Mouse (Mus musculus) ES-CJ7 (cell line): ENCODE results near the gene Hcfc1r1.

Experiments
- DNase-seq: peaks from one replicate; pipeline ENCODE4 v3.0.0; 2011; ENCODE audit warnings: low read depth, low spot score

Gene Hcfc1r1

DNA sequence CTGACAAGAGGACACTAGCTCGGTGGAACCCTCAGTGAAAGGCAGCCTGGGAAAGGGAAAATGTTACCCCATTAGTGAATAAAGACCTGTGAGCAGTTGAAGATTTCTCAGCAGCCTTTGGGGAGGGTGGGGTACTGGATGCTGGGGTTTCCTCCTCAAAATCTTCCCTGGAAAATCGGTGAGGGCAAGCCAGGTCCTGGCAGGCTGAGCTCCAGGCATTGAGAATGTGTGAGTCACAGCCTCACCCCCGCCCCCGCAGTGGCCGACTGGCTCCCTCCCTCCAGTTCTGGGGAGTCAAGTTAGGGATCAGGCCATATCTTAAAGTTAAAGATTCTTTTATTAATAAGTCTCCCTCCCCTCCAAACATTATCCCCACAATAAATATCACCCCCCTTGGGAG, 1.7 kb downstream of the Hcfc1r1 start:
- no peak for DNase-seq

- DNase-seq, result peak; percentile 58
Measured at GRCm38 (mm10) chr17:23675564-23676281, 2.3 kb downstream of the Hcfc1r1 start.

DNA sequence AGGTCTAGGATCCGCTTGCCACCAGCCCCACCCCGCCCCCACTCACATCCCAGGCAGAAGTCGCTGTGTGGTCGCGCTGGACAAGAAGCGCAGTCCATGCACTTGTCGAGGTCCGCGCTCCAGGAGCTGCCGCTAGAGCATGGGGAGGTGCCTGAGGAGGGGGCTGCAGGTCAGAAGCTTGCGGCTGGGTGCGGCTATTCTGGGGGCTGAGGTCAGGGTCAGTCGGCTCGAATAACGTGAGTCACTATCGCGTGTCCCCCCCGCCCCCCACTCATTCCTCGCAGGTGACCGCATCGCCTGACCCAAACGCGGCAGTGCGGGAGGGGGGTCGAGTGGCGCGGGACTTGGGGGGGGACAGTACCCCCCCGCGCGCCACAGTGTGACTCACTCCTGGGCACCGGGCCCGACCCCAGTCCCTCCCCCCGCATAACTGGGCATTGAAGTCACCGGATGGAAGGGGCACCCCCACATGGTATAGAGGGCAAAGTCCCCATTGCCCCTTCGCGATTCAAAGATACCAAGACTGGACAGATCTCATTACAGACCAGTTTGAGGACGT, 3.2 kb downstream of the Hcfc1r1 start:
- no peak for DNase-seq

DNA sequence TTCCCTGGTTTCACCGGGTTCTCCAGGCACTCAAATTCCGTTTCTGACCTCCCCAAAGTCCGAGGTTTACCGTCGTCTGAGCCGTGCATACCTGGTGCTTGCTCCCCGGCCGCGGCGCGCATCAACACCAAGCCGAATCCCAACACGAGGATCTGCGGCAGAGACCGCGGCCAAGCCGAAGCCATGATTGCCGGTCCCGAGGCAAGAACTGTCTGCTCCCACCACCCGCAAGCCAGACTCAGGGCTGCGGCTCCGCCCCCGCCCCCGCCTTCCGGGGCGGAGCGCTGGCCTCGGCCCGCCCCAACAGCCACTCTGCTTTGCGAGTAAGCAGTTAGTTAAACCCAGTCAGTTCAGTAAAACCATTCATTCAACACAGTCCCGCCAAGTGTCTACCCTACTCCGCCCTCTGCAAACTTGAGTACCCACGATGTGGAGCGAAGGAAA, 3.9 kb downstream of the Hcfc1r1 start, which contains the start of gene Tnfrsf12a:
TSS of gene Tnfrsf12a (minus strand) at position 233 of the 444 bp plus-strand sequence.
- DNase-seq, result peak; percentile 79

DNA sequence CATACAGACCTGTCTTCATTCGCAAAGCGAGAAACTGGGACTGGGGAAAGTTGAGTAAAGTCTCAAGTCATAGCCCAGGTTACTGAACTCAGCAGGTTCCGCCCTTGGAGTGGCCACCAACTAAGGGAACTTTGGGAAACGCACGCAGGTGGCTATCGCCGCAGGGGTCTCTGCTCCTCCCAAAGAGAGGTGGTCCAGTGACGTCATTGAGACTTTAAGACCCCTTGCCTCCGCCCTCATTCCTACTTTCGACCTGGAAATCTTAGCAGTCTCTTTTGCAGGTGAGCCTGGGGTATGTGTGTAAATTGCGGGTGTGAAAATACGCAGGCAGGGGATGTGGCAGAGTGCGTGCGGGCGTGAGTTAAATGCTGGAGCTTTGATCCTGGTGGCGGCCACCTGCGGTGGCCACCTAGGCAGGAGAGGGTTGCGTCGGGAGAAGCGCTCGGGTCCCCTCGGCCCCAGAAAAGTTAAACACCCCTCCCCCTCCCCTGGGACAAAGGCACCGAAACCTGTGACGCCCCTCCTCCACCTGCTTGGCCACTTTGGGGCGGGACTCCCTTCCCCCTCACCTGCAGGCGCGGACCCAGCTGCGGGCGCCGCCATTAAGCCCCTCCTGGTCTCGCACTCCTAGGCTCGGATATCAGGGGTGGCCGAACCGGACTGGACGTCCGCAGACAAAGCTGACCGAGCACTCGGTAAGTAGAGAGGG, 5.9 kb downstream of the Hcfc1r1 start, which contains the start of gene Cldn6:
TSS of gene Cldn6 (plus strand) at position 123 of the 709 bp plus-strand sequence.
- peak; percentile 60 for DNase-seq

GRCm38 (mm10) chr17:23680336-23680735, 6.9 kb downstream of the Hcfc1r1 start:
- no peak for DNase-seq

GRCm38 (mm10) chr17:23681086-23681485, 7.7 kb downstream of the Hcfc1r1 start:
- no peak for DNase-seq

DNA sequence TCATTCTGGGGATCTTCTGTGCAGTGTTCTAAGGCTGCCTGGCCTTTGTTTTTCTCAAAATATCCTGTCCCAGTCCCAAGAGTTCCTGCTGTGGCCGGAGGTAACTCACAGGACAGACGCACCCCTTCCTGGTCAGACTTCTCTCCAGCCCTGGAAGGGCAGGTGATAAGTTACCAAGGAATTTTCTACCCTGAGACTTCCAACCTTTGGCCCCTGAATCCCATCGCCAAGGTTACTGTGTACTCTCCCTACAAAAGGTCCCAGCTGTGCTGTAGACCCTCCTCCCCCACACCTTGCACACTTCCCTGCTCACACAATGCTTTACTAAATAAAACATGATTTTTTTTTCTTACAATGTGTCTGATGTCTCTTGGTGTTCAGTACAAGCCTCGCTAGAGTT, 8.7 kb downstream of the Hcfc1r1 start:
- DNase-seq, result no peak

DNA sequence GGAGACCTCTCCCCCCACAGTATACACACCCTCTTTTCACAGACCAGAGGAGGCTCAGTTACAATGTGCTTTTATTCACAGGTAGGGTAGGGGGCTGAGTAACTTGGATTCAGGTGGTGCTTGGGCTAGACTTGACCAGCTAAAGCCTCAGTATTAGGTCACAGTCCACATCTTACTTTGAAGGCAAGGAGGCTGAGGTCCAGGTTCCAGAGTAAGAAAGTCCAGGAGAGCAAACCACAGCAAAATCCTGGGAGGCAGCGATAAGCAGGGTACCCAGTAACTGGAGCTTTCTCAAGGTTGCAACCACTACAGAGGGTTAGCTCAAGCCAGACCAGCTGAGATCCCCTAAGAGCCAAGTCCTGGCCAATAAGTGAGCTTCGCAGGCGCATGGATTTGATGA, 9.1 kb downstream of the Hcfc1r1 start:
- no peak for DNase-seq

GRCm38 (mm10) chr17:23683226-23683625, 9.8 kb downstream of the Hcfc1r1 start:
- DNase-seq, result no peak

DNA sequence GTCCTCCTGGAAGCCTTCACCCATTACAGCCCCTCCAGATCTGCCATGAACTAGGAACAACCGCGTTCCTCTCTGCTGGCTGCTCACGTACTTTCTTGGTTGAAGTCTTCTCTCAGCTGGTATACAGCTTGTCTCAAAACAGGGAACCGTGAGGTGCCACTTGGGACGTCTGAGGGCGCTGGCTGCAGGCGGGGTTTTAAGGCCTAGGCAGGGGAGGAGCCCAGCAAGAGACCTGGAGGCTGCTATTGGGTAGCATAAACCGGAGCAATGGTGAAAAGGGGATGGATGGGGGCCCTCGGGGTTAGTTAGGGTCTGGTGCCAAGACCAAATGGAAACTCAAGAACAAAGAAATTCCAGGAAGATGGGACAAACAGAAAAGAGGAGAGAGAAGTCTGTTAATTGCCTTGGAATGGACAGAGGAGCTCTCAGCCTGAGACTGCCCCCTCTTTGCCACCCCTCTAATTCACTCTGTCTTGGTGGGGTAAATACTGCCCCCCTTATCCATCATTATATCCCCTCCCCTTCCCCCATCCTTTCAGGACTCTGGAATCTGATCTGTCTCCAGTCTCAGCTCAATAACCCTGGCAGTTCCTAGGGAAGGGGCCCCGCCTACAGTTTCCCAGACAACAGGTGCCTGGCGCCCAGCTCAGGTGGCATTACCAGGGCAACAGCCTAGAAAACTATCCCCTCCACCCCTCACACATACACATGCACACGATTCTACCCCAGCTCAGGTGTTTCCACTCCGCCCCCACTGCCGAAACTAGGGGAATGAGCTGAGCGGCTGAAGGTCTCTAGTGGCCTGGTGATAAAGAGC, 10.7 kb downstream of the Hcfc1r1 start, which contains the start of gene Cldn9:
TSS of gene Cldn9 (minus strand) at position 171 of the 817 bp plus-strand sequence.
- no peak for DNase-seq

GRCm38 (mm10) chr17:23694491-23694890, 21.1 kb downstream of the Hcfc1r1 start:
- no peak for DNase-seq

DNA sequence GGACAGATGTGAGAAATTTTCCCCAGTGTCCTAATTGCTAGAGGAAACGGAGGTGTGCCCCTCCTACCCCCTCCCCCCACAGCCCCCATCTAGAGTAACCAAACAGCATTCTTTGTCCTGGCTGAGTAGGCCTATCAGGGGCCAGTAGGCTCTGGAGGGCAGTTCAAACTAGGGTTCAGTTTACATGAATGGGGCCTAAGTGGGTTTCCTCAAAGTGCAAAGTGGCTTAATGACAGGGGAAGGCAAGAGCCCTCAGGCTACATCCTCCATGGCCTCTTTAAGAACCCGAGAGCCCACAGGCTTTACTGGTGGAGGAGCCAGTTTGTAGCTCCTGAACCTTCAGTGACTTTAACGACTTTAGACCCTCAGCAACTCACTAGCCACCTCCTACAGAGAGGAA, 22.4 kb downstream of the Hcfc1r1 start:
- DNase-seq, result peak; percentile 50

- DNase-seq, result no peak
Measured at GRCm38 (mm10) chr17:23699131-23700077, 26.0 kb downstream of the Hcfc1r1 start.

DNA sequence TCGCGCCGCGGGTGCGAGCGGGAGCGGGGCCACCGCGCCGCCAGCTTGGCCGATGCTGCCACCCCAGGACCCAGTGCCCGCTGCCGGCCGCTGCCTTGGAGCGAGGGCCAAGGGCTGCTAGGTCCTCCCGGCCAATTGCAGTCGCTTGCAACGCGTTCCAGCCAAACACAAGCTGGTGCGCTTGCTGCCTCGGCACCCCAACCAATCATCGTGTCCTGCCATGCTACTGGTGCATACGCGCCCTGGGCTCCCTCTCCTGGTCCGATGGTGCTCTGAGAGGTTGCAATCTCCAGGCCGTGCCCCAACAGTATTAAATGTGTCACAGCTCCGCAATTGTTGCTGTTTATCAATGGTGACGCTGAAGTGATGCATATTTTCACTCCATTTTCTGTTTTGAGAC, 26.7 kb downstream of the Hcfc1r1 start:
- DNase-seq, result peak; percentile 94

GRCm38 (mm10) chr17:23703301-23703700, 29.9 kb downstream of the Hcfc1r1 start:
- no peak for DNase-seq

GRCm38 (mm10) chr17:23704741-23705140, 31.3 kb downstream of the Hcfc1r1 start:
- DNase-seq, result no peak

- DNase-seq, result no peak
Measured at GRCm38 (mm10) chr17:23705525-23706104, 32.2 kb downstream of the Hcfc1r1 start.

- DNase-seq, result peak; percentile 77
Measured at GRCm38 (mm10) chr17:23706212-23706611, 32.8 kb downstream of the Hcfc1r1 start.

DNA sequence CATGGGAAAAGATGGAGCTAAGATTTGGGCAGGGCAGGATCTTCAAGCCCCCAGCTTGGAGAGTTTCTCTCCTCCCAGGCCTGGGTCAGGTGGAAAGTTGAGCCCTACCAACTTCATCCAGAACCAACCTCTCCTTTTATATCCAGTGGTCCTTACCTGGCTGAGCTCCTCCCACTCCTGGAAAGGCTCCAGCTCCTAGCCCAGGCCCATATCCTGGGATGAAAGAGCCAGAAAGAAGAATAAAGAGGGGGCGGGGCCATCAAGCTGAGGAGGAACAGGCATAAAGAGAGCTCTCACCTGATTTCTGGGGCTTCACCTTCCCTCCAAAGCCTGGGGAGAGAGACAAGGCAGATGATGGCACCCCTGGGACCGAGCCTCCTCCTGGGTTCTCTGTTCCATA, 43.6 kb downstream of the Hcfc1r1 start:
- DNase-seq, result peak; percentile 22
